Mouse (Mus musculus) ES-Bruce4 (cell line): ENCODE data around the gene Kxd1.

Experiments
- CTCF ChIP-seq: IDR thresholded peaks from one replicate; pipeline ENCODE4 v1.8.1; 2011; ENCODE audit warnings: low read depth, low read length
- EP300 ChIP-seq: IDR thresholded peaks from 2 replicates; pipeline ENCODE4 v1.6.1; 2011; ENCODE audit warnings: low read depth, low read length; ENCODE audit not compliant: insufficient read depth
- POLR2A ChIP-seq: IDR thresholded peaks from one replicate; pipeline ENCODE4 v1.8.1; 2011; ENCODE audit warnings: low read length; ENCODE audit not compliant: insufficient read depth

GRCm38 (mm10) chr8:70562802-70563201, 35.0 kb upstream of the Kxd1 start:
- TF ChIP-seq POLR2A (no peak), CTCF (no peak), EP300 (no peak)
